Mouse (Mus musculus) CH12.LX (cell line): ENCODE data around the gene Pak1. TPM values are rescaled to one million over a fixed set of nuclear protein-coding genes. Genes with fewer than 3 reads are reported as not detected.

Source experiments
- DNase-seq: peaks from one replicate; pipeline ENCODE4 v3.0.0-alpha.2; 2013; ENCODE audit errors: extremely low read depth
- H3K27ac ChIP-seq: 2 replicates; pipeline ENCODE4 v1.5.1; 2012; ENCODE audit warnings: low read depth, mild to moderate bottlenecking, control low read depth, moderate library complexity; ENCODE audit not compliant: insufficient read depth
- H3K27me3 ChIP-seq: replicated peaks from 2 replicates; pipeline ENCODE3; 2012; ENCODE audit warnings: inconsistent platforms
- H3K36me3 ChIP-seq, 2 experiments: replicated peaks in 1 of 2; 2 replicates each; pipeline versions ENCODE3 to v1.6.1; 2012; ENCODE audit warnings: inconsistent platforms in 1 of 2, low read length in 1 of 2, mild to moderate bottlenecking in 1 of 2, mixed read lengths in 1 of 2, moderate library complexity in 1 of 2; ENCODE audit not compliant: control insufficient read depth in 1 of 2, insufficient read depth in 1 of 2
- H3K4me1 ChIP-seq, 2 experiments: 2 replicates each; pipeline ENCODE4 v1.6.1; 2012; ENCODE audit warnings: inconsistent platforms in 1 of 2, moderate library complexity in 1 of 2; ENCODE audit not compliant: insufficient read depth in 2 of 2, control insufficient read depth in 1 of 2
- H3K4me2 ChIP-seq: 2 replicates; pipeline ENCODE4 v1.6.1; 2012; ENCODE audit warnings: low read depth, mild to moderate bottlenecking, control low read depth; ENCODE audit not compliant: poor library complexity, insufficient read depth, severe bottlenecking
- H3K4me3 ChIP-seq, 3 experiments: fragments of 150-350 bp in 1 of 3; sonication (generic) in 1 of 3; replicated peaks in 1 of 3; 2 replicates each; pipeline versions ENCODE3 to v1.5.1; 2011 to 2012; ENCODE audit warnings: low read depth in 2 of 3, low read length in 2 of 3, mild to moderate bottlenecking in 2 of 3, moderate library complexity in 2 of 3, control low read depth in 1 of 3, improper control_type of control experiment in 1 of 3, inconsistent platforms in 1 of 3, mixed read lengths in 1 of 3; ENCODE audit not compliant: poor library complexity in 1 of 3
- H3K79me2 ChIP-seq: replicated peaks from 2 replicates; pipeline ENCODE4 v1.6.1; 2012; ENCODE audit warnings: mild to moderate bottlenecking, moderate library complexity; ENCODE audit not compliant: control insufficient read depth, poor library complexity, insufficient read depth, severe bottlenecking; ENCODE audit errors: extremely low read depth
- H3K9ac ChIP-seq: 2 replicates; pipeline ENCODE4 v1.6.1; 2012; ENCODE audit warnings: low read depth, mild to moderate bottlenecking, control low read depth, moderate library complexity; ENCODE audit not compliant: insufficient read depth
- H3K9me3 ChIP-seq: replicated peaks from 2 replicates; pipeline ENCODE3; 2012; ENCODE audit warnings: low read length, inconsistent platforms, mixed read lengths
- BHLHE40 ChIP-seq: IDR thresholded peaks from 2 replicates; pipeline ENCODE4 v1.6.1; 2011; ENCODE audit warnings: mild to moderate bottlenecking, low read depth, low read length, improper control_type of control experiment
- CHD1 ChIP-seq: IDR thresholded peaks from 2 replicates; pipeline ENCODE4 v1.6.1; 2012; ENCODE audit warnings: low read depth, low read length, improper control_type of control experiment, inconsistent platforms
- CTCF ChIP-seq, 2 experiments: IDR thresholded peaks in 1 of 2; conservative IDR thresholded peaks in 1 of 2; 2 replicates each; pipeline ENCODE4 v1.5.1; 2011 to 2012; ENCODE audit warnings: low read depth in 2 of 2, low read length in 2 of 2, improper control_type of control experiment in 1 of 2, inconsistent platforms in 1 of 2, mild to moderate bottlenecking in 1 of 2, moderate library complexity in 1 of 2
- ELF1 ChIP-seq: IDR thresholded peaks from 2 replicates; pipeline ENCODE4 v1.6.1; 2014; ENCODE audit warnings: low read depth, mild to moderate bottlenecking, inconsistent platforms, low read length, improper control_type of control experiment
- ETS1 ChIP-seq: conservative IDR thresholded peaks from 2 replicates; pipeline ENCODE4 v1.6.1; 2012; ENCODE audit warnings: low read depth, mild to moderate bottlenecking, inconsistent platforms, low read length, improper control_type of control experiment, moderate library complexity
- GABPA ChIP-seq: IDR thresholded peaks from 2 replicates; pipeline ENCODE4 v1.6.1; 2012; ENCODE audit warnings: low read depth, low read length, improper control_type of control experiment, inconsistent platforms; ENCODE audit not compliant: insufficient replicate concordance
- HCFC1 ChIP-seq: IDR thresholded peaks from 2 replicates; pipeline ENCODE4 v1.6.1; 2012; ENCODE audit warnings: low read depth, mild to moderate bottlenecking, inconsistent platforms, low read length, improper control_type of control experiment
- JUN ChIP-seq: IDR thresholded peaks from 2 replicates; pipeline ENCODE4 v1.6.1; 2011; ENCODE audit warnings: low read depth, mild to moderate bottlenecking, low read length, improper control_type of control experiment, moderate library complexity; ENCODE audit not compliant: insufficient read depth
- MAFK ChIP-seq: IDR thresholded peaks from 2 replicates; pipeline ENCODE4 v1.6.1; 2011; ENCODE audit warnings: low read length, improper control_type of control experiment; ENCODE audit not compliant: insufficient replicate concordance
- MAZ ChIP-seq: IDR thresholded peaks from 2 replicates; pipeline ENCODE4 v1.6.1; 2012; ENCODE audit warnings: low read depth, mild to moderate bottlenecking, inconsistent platforms, low read length, improper control_type of control experiment, moderate library complexity
- MEF2A ChIP-seq: IDR thresholded peaks from 2 replicates; pipeline ENCODE4 v1.6.1; 2014; ENCODE audit warnings: low read depth, mild to moderate bottlenecking, inconsistent platforms, low read length, improper control_type of control experiment, borderline replicate concordance
- MXI1 ChIP-seq: IDR thresholded peaks from 2 replicates; pipeline ENCODE4 v1.6.1; 2011; ENCODE audit warnings: mild to moderate bottlenecking, low read depth, low read length, improper control_type of control experiment
- MYC ChIP-seq: IDR thresholded peaks from 2 replicates; pipeline ENCODE4 v1.6.1; 2011; ENCODE audit warnings: low read depth, mild to moderate bottlenecking, improper control_type of control experiment, low read length
- NELFE ChIP-seq: IDR thresholded peaks from 2 replicates; pipeline ENCODE4 v1.6.1; 2011; ENCODE audit warnings: low read depth, low read length, improper control_type of control experiment
- NRF1 ChIP-seq: IDR thresholded peaks from 2 replicates; pipeline ENCODE4 v1.6.1; 2014; ENCODE audit warnings: low read depth, mild to moderate bottlenecking, inconsistent platforms, low read length, improper control_type of control experiment, moderate library complexity
- PAX5 ChIP-seq: IDR thresholded peaks from 2 replicates; pipeline ENCODE4 v1.6.1; 2012; ENCODE audit warnings: low read length, inconsistent platforms, mixed read lengths
- POLR2AphosphoS2 ChIP-seq: IDR thresholded peaks from 2 replicates; pipeline ENCODE4 v1.6.1; 2011; ENCODE audit warnings: low read depth, low read length, improper control_type of control experiment
- RAD21 ChIP-seq: IDR thresholded peaks from 2 replicates; pipeline ENCODE4 v1.6.1; 2011; ENCODE audit warnings: low read depth, mild to moderate bottlenecking, low read length, improper control_type of control experiment, moderate library complexity
- SIN3A ChIP-seq: IDR thresholded peaks from 2 replicates; pipeline ENCODE4 v1.6.1; 2012; ENCODE audit warnings: low read length, improper control_type of control experiment, inconsistent platforms
- SMC3 ChIP-seq: IDR thresholded peaks from 2 replicates; pipeline ENCODE4 v1.6.1; 2011; ENCODE audit warnings: low read depth, low read length, improper control_type of control experiment
- TBP ChIP-seq: conservative IDR thresholded peaks from 2 replicates; pipeline ENCODE4 v1.6.1; 2011; ENCODE audit warnings: low read depth, low read length, improper control_type of control experiment
- TCF12 ChIP-seq: IDR thresholded peaks from 2 replicates; pipeline ENCODE4 v1.6.1; 2014; ENCODE audit warnings: low read depth, mild to moderate bottlenecking, inconsistent platforms, low read length, improper control_type of control experiment
- USF1 ChIP-seq: IDR thresholded peaks from 2 replicates; pipeline ENCODE4 v1.6.1; 2014; ENCODE audit warnings: low read depth, mild to moderate bottlenecking, inconsistent platforms, low read length, improper control_type of control experiment
- ZC3H11A ChIP-seq: IDR thresholded peaks from 2 replicates; pipeline ENCODE4 v1.6.1; 2012; ENCODE audit warnings: low read depth, mild to moderate bottlenecking, inconsistent platforms, low read length, improper control_type of control experiment
- ZKSCAN1 ChIP-seq: IDR thresholded peaks from 2 replicates; pipeline ENCODE4 v1.6.1; 2012; ENCODE audit warnings: low read depth, inconsistent platforms, low read length, improper control_type of control experiment, borderline replicate concordance
- ZMIZ1 ChIP-seq: IDR thresholded peaks from 2 replicates; pipeline ENCODE4 v1.6.1; 2012; ENCODE audit warnings: low read depth, mild to moderate bottlenecking, inconsistent platforms, low read length, improper control_type of control experiment
- dilution Hi-C: fragments of 300-500 bp; cut with MboI; formaldehyde crosslinking; loops from 2 replicates; pipeline ENCODE4 v1.14.3; 2020; ENCODE audit warnings: low sequenced_read_pairs; ENCODE audit not compliant: extremely low pct_unique_long_range_greater_than_20kb, extremely low pct_ligation_motif_present
- in situ Hi-C: fragments of 300-500 bp; cut with MboI; formaldehyde crosslinking; loops from 3 replicates; pipeline ENCODE4 v1.14.3; 2019; ENCODE audit warnings: low sequenced_read_pairs, low pct_ligation_motif_present, low pct_unique_long_range_greater_than_20kb, mixed read lengths
- polyA plus RNA-seq: library from polyadenylated mRNA; unstranded; fragments of >175 nt; gene quantifications from 2 replicates; pipeline ENCODE4 v1.2.1, GENCODE M21; 2012; ENCODE audit warnings: low read depth; ENCODE audit not compliant: insufficient read length
- total RNA-seq, 2 experiments: library from RNA; depleted of rRNA; stranded (reverse); fragments of 300-350 nt in 1 of 2; fragments of >200 nt in 1 of 2; gene quantifications; 2 replicates each; pipeline ENCODE4 v1.2.3; 2012 to 2014

The Pak1 gene
- total and polyA plus RNA-seq, 3 experiments, result 0.93 to 5.4 (median 4.1) TPM

- peaks cover 16% of the 10 kb centered on the region for H3K9me3 ChIP-seq
- dilution Hi-C loops (no loop called here), in situ Hi-C loops (no loop called here)
- no peak overlapping the region for H3K27ac ChIP-seq
- H3K9ac ChIP-seq, result no peak overlapping the region
- H3K4me2 ChIP-seq, result no peak overlapping the region
- no peaks in the 10 kb centered on the region for H3K27me3 ChIP-seq
- H3K4me3 ChIP-seq, result no peak overlapping the region
- H3K36me3 ChIP-seq, result no peaks in the 10 kb centered on the region
- H3K79me2 ChIP-seq, result no peaks in the 10 kb centered on the region
- TF ChIP-seq MAZ (no peak), USF1 (no peak), TCF12 (no peak), RAD21 (no peak), ETS1 (no peak), ZC3H11A (no peak), MAFK (no peak), PAX5 (no peak), SIN3A (no peak), CTCF (conservative IDR thresholded peaks at IDR 0.05 in 1 of 2, IDR thresholded peaks at IDR 0.05 in 1 of 2; ENCODE audit: low read depth in 2 of 2, low read length in 2 of 2) (no peak), TBP (no peak), NELFE (no peak)
- H3K4me1 ChIP-seq, result 0 out of 4 replicates have a peak, but pooled peaks cover 0 to 5% of the 10 kb centered on the region in 2 experiments
- DNase-seq, result no peak
These were observed 11.2 kb upstream of the Pak1 start for GRCm38 (mm10) chr7:97777191-97777590.

- dilution Hi-C loops, result no loop called here
- no peaks in the 10 kb centered on the region for H3K79me2 ChIP-seq
These were observed 8.1 kb upstream of the Pak1 start for GRCm38 (mm10) chr7:97780222-97780621.

GRCm38 (mm10) chr7:97780815-97781214 lies 7.5 kb upstream of the Pak1 start:
- in situ Hi-C loops, result no loop called here
- no peak for TF ChIP-seq MAFK
- TF ChIP-seq NRF1, result no peak
- TF ChIP-seq BHLHE40, result no peak
- TF ChIP-seq MEF2A, result no peak
- no peak for TF ChIP-seq ZKSCAN1
- no peak for TF ChIP-seq ZC3H11A
- TF ChIP-seq GABPA, result no peak
- TF ChIP-seq JUN, result no peak
- TF ChIP-seq CTCF (conservative IDR thresholded peaks at IDR 0.05 in 1 of 2, IDR thresholded peaks at IDR 0.05 in 1 of 2; ENCODE audit: low read depth in 2 of 2, low read length in 2 of 2), result no peak
- TF ChIP-seq ZMIZ1, result no peak
- no peak for TF ChIP-seq SIN3A
- no peak for TF ChIP-seq ELF1
- TF ChIP-seq MYC, result no peak
- TF ChIP-seq CHD1, result no peak
- no peak for TF ChIP-seq HCFC1
- TF ChIP-seq POLR2AphosphoS2, result no peak

More at GRCm38 (mm10) chr7:97780222-97780621, 8.1 kb upstream of the Pak1 start:
- Histone ChIP-seq H3K4me1 (0 out of 4 replicates have a peak, but pooled peaks cover 0 to 5% of the 10 kb centered on the region in 2 experiments), H3K4me3 (no peak overlapping the region), H3K9me3 (peaks cover 16% of the 10 kb centered on the region), H3K27me3 (no peaks in the 10 kb centered on the region), H3K27ac (no peak overlapping the region), H3K36me3 (no peaks in the 10 kb centered on the region), H3K9ac (no peak overlapping the region), H3K4me2 (no peak overlapping the region)
- no peak for TF ChIP-seq ELF1
- no peak for TF ChIP-seq MXI1
- no peak for TF ChIP-seq USF1
- no peak for TF ChIP-seq SMC3
- no peak for TF ChIP-seq SIN3A
- DNase-seq, result no peak
- in situ Hi-C loops, result no loop called here

More at GRCm38 (mm10) chr7:97780815-97781214, 7.5 kb upstream of the Pak1 start:
- Histone ChIP-seq H3K4me3 (no peak overlapping the region), H3K27ac (no peak overlapping the region), H3K79me2 (no peaks in the 10 kb centered on the region), H3K4me2 (no peak overlapping the region), H3K27me3 (no peaks in the 10 kb centered on the region), H3K4me1 (0 out of 4 replicates have a peak, but pooled peaks cover 0 to 5% of the 10 kb centered on the region in 2 experiments), H3K9ac (no peak overlapping the region), H3K36me3 (no peaks in the 10 kb centered on the region), H3K9me3 (peaks cover 16% of the 10 kb centered on the region)
- dilution Hi-C loops, result no loop called here
- peak; percentile 11 for DNase-seq
